Mouse (Mus musculus): Measurements from ENCODE around the gene Bsg.
A peak's percentile ranks its signal among the peaks of the same experiment; 100 is the strongest.

DNA sequence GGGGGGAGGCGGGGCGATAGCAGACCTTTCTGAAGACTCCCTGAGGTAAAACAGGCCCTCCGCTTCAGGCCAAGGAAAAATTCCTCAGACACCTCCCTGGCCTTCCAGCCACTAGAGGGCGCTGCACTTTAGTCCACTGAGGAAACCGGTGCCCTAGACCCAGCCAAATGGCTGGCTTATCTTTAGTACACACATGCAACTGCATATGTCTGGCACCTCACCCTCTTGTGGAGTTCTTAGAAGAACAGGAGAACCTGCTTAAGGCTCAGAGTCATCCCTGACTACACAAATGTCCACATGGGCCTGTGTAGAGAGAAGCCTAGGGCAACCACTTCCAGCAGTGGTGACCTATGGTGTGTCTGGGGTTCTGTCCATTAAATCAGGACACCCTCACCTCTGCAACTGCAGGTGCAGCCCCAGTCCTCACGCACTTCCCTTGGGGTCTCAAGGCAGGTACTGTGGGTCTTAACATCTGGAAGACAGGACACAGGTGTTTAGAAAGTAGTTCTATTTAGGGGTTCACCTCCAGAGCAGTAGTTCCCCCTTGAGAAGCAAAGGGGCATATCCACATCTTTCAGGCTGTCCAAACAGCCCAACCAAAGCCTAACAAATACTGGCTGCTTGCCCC is 8.3 kb downstream of the Bsg start:
- TF ChIP-seq POLR2A (IDR thresholded peaks at IDR 0.05; ENCODE audit: insufficient read length, low read depth) (no peak), CEBPB (IDR thresholded peaks at IDR 0.05; ENCODE audit: insufficient read depth, poor library complexity, severe bottlenecking) (no peak), E2F4 (IDR thresholded peaks at IDR 0.05; ENCODE audit: insufficient read depth) (no peak), REST (IDR thresholded peaks at IDR 0.05; ENCODE audit: insufficient read depth, insufficient read length) (no peak), USF1 (IDR thresholded peaks at IDR 0.05; ENCODE audit: low read depth) (no peak), POLR2AphosphoS2 (IDR thresholded peaks at IDR 0.05; ENCODE audit: insufficient read length, low read depth) (peak; percentile 60), MAX (IDR thresholded peaks at IDR 0.05; ENCODE audit: low read depth) (no peak), TCF3 (IDR thresholded peaks at IDR 0.05; ENCODE audit: insufficient read length, low read depth) (no peak), MYOD1 (IDR thresholded peaks at IDR 0.05; ENCODE audit: control insufficient read depth in 1 of 3, insufficient read length in 2 of 3, low read depth in 2 of 3) (no peak), SRF (IDR thresholded peaks at IDR 0.05; ENCODE audit: control insufficient read depth, insufficient read length, low read depth) (no peak)
